Mouse (Mus musculus) G1E (cell line): ENCODE measurements around the gene Ebf4.

ENCODE experiments used
- GATA1 ChIP-seq: IDR thresholded peaks from 2 replicates; pipeline ENCODE4 v1.6.1; 2012; ENCODE audit warnings: borderline replicate concordance, low read length, inconsistent platforms, mixed read lengths
- POLR2AphosphoS5 ChIP-seq: IDR thresholded peaks from 2 replicates; pipeline ENCODE4 v1.6.1; 2012; ENCODE audit warnings: low read depth, low read length, inconsistent platforms; ENCODE audit not compliant: insufficient replicate concordance
- TAL1 ChIP-seq: conservative IDR thresholded peaks from 2 replicates; pipeline ENCODE4 v1.6.1; 2012; ENCODE audit warnings: low read depth, low read length, inconsistent platforms, mixed read lengths

- TF ChIP-seq POLR2AphosphoS5 (no peak), GATA1 (no peak), TAL1 (no peak)
Measured at GRCm38 (mm10) chr2:130390993-130391625, 96.1 kb downstream of the Ebf4 start.
